Mouse (Mus musculus): ENCODE results near the gene Fam229b.

GRCm38 (mm10) chr10:39171603-39172539 is 38.2 kb upstream of the Fam229b start:
- TF ChIP-seq CTCF (IDR thresholded peaks at IDR 0.05) (peak; percentile 89), EP300 (IDR thresholded peaks at IDR 0.05; ENCODE audit: insufficient read depth, low read depth, low read length) (peak; percentile 60; the same call in 1 of the 2 replicates), POLR2A (IDR thresholded peaks at IDR 0.05; ENCODE audit: insufficient read depth, low read depth, low read length) (peak; percentile 40; the same call in 1 of the 2 replicates)

Measured in heart, adult 2 months (tissue).